Mouse (Mus musculus) skeletal muscle tissue, adult 2 months (tissue): ENCODE data around the gene Pimreg.

Source experiments
- DNase-seq: peaks from one replicate; pipeline ENCODE4 v3.0.0-alpha.2; 2012; ENCODE audit warnings: low read depth, low spot score

Pimreg gene

GRCm38 (mm10) chr11:72029143-72029542, 12.7 kb upstream of the Pimreg start:
- DNase-seq, result no peak

GRCm38 (mm10) chr11:72031353-72031752, 10.5 kb upstream of the Pimreg start:
- DNase-seq, result no peak

GRCm38 (mm10) chr11:72032091-72032490, 9.7 kb upstream of the Pimreg start:
- no peak for DNase-seq

GRCm38 (mm10) chr11:72032589-72032988, 9.2 kb upstream of the Pimreg start:
- no peak for DNase-seq

- DNase-seq, result no peak
Observed at GRCm38 (mm10) chr11:72037409-72037808, 4.4 kb upstream of the Pimreg start, which contains the start of gene Aipl1. Gene Aipl1 (minus strand): TSS chr11:72037509.

GRCm38 (mm10) chr11:72037996-72038395, 3.8 kb upstream of the Pimreg start:
- peak; percentile 32 for DNase-seq

GRCm38 (mm10) chr11:72039599-72040386, 2.0 kb upstream of the Pimreg start:
- no peak for DNase-seq

- no peak for DNase-seq
Observed at GRCm38 (mm10) chr11:72041290-72041767, 503 bp upstream of the Pimreg start.

GRCm38 (mm10) chr11:72042631-72043030, 799 bp downstream of the Pimreg start:
- DNase-seq, result no peak

- no peak for DNase-seq
Observed at GRCm38 (mm10) chr11:72044231-72044630, 2.4 kb downstream of the Pimreg start.

- no peak for DNase-seq
Observed at GRCm38 (mm10) chr11:72048730-72049129, 6.9 kb downstream of the Pimreg start.

GRCm38 (mm10) chr11:72049171-72049759, 7.4 kb downstream of the Pimreg start:
- DNase-seq, result no peak

- no peak for DNase-seq
Observed at GRCm38 (mm10) chr11:72050168-72050894, 8.5 kb downstream of the Pimreg start.

- no peak for DNase-seq
Observed at GRCm38 (mm10) chr11:72050895-72051858, 9.3 kb downstream of the Pimreg start.

- no peak for DNase-seq
Observed at GRCm38 (mm10) chr11:72052221-72052620, 10.4 kb downstream of the Pimreg start.

GRCm38 (mm10) chr11:72052636-72053035, 10.8 kb downstream of the Pimreg start:
- DNase-seq, result peak; percentile 51

GRCm38 (mm10) chr11:72055176-72055575, 13.3 kb downstream of the Pimreg start:
- DNase-seq, result no peak

GRCm38 (mm10) chr11:72057166-72057565, 15.3 kb downstream of the Pimreg start:
- no peak for DNase-seq

- no peak for DNase-seq
Observed at GRCm38 (mm10) chr11:72060416-72060815, 18.6 kb downstream of the Pimreg start.

- no peak for DNase-seq
Observed at GRCm38 (mm10) chr11:72061093-72061620, 19.3 kb downstream of the Pimreg start.

GRCm38 (mm10) chr11:72064414-72064813, 22.6 kb downstream of the Pimreg start:
- no peak for DNase-seq
